Mouse (Mus musculus): ENCODE results near the gene Isg20l2. TPM values are rescaled to one million over a fixed set of nuclear protein-coding genes. Genes with fewer than 3 reads are reported as not detected.

Isg20l2 gene
- polyA plus RNA-seq, 1 experiment from 2014 or later, result 55.1 TPM

GRCm38 (mm10) chr3:87944838-87945600 lies 14.9 kb downstream of the Isg20l2 start:
- peaks cover 27% of the 10 kb centered on the region for H3K36me3 ChIP-seq
- no peak for DNase-seq (ENCODE audit: low spot score)
- H3K9me3 ChIP-seq, result no peaks in the 10 kb centered on the region
- H3K27ac ChIP-seq, result peak overlapping the region; percentile 48; the same call in 1 of the 2 replicates
- H3K4me3 ChIP-seq, result no peak overlapping the region
- H3K4me1 ChIP-seq, result peaks cover 55% of the 10 kb centered on the region
- 25% methylated on average over 4 of the region's 4 CpGs for WGBS
- peaks cover 47% of the 10 kb centered on the region for H3K27me3 ChIP-seq (ENCODE audit: insufficient read depth, poor library complexity, severe bottlenecking)

- peaks cover 62% of the 10 kb centered on the region for H3K4me1 ChIP-seq
- H3K4me3 ChIP-seq, result no peak overlapping the region
- DNase-seq (ENCODE audit: low spot score), result no peak
- H3K36me3 ChIP-seq, result peaks cover 17% of the 10 kb centered on the region
- H3K27ac ChIP-seq, result peak overlapping the region; percentile 79
- H3K27me3 ChIP-seq (ENCODE audit: insufficient read depth, poor library complexity, severe bottlenecking), result peaks cover 57% of the 10 kb centered on the region
- no peaks in the 10 kb centered on the region for H3K9me3 ChIP-seq
- 25% methylated on average over 12 of the region's 12 CpGs for WGBS
Measured at GRCm38 (mm10) chr3:87945781-87946540, 15.8 kb downstream of the Isg20l2 start.

DNA sequence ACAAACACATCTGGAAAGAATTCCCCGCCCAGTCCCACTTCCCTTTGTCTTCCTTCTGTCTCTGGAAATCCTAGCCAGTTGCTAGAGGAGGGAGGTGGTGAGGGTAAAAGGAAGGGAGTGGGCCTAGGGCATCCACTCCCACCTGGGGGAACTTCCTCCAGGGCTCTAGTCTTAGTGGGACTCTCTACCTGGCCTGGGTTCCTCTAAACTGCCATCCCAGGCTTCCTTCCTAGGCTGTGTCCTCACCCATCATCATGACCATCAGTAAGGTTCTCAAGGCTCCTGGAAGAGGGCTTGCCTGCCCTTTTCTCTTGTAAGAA lies 16.4 kb downstream of the Isg20l2 start:
- H3K27ac ChIP-seq, result peak overlapping the region; percentile 79
- DNase-seq (ENCODE audit: low spot score), result no peak
- H3K4me1 ChIP-seq, result peaks cover 65% of the 10 kb centered on the region
- WGBS, result 44% methylated on average over 1 of the region's 1 CpGs
- peaks cover 12% of the 10 kb centered on the region for H3K36me3 ChIP-seq
- H3K9me3 ChIP-seq, result no peaks in the 10 kb centered on the region
- H3K27me3 ChIP-seq (ENCODE audit: insufficient read depth, poor library complexity, severe bottlenecking), result peaks cover 62% of the 10 kb centered on the region
- H3K4me3 ChIP-seq, result peak overlapping the region; percentile 62

DNA sequence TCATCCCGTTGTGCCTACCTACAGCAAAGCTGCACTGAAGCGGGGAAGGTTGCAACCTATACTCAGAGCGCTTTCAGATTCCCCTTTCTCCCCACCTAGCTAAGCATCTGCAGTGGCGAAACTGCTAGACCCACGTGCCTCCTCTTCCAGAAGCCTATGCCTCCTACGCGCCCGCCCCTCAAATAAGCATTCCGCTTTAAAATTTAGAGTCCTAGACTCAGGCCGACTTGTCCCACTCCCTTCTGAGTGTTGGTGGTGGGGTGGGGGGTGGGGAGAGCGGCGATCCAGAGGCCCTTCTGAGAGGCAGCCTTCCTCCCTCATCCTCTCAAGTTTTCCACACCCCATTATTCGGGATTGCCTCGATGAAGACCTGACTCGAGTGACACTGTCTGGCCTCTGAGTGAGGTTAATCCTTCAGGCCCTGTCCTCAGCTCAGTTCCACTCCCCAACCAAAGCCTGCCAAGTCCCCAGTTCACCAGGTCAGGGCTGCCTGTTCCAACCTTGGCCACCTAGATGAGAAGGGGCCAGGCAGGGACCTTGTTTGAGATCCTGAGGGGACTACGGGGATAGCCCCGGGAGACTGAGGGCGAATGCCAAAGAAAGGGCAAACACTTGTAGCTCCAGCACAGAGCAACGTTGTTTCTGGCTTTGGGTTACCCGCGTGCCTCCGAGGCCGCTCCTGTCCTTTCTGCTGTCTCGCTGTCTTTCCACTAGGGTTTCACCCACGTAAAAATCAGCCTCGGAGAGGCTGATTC lies 17.1 kb downstream of the Isg20l2 start:
- Histone ChIP-seq H3K27me3 (ENCODE audit: insufficient read depth, poor library complexity, severe bottlenecking) (peaks cover 69% of the 10 kb centered on the region), H3K36me3 (peaks cover 5% of the 10 kb centered on the region), H3K4me1 (peaks cover 72% of the 10 kb centered on the region), H3K4me3 (peak overlapping the region; percentile 62), H3K27ac (peak overlapping the region; percentile 79), H3K9me3 (no peaks in the 10 kb centered on the region)
- no peak for DNase-seq (ENCODE audit: low spot score)
- WGBS, result 2% methylated on average over 26 of the region's 26 CpGs

DNA sequence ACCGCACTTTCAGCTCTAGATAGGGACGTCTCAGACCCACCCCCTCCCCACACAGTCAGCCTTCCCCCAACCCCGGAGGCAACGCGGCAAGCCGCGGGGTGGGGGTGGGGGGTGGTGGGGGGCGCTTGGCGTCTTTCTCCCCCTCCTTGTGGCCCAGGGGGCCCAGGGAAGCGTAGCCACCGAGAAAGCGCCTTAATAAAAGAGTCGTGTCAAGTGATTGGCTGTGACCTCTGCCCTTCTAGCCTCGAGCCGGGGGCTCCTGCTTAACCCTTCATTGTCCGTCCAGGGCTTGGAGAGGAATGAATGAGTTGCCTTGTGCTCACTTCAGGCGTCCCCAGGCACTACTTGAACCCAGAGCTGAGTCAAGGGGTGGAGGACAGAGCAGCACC lies 17.7 kb downstream of the Isg20l2 start:
- no peak for DNase-seq (ENCODE audit: low spot score)
- Histone ChIP-seq H3K4me3 (peak overlapping the region; percentile 62), H3K4me1 (peaks cover 78% of the 10 kb centered on the region), H3K27me3 (ENCODE audit: insufficient read depth, poor library complexity, severe bottlenecking) (peaks cover 69% of the 10 kb centered on the region), H3K36me3 (no peaks in the 10 kb centered on the region), H3K9me3 (no peaks in the 10 kb centered on the region), H3K27ac (peak overlapping the region; percentile 79)
- WGBS, result under 1% methylated on average over 17 of the region's 17 CpGs

DNA sequence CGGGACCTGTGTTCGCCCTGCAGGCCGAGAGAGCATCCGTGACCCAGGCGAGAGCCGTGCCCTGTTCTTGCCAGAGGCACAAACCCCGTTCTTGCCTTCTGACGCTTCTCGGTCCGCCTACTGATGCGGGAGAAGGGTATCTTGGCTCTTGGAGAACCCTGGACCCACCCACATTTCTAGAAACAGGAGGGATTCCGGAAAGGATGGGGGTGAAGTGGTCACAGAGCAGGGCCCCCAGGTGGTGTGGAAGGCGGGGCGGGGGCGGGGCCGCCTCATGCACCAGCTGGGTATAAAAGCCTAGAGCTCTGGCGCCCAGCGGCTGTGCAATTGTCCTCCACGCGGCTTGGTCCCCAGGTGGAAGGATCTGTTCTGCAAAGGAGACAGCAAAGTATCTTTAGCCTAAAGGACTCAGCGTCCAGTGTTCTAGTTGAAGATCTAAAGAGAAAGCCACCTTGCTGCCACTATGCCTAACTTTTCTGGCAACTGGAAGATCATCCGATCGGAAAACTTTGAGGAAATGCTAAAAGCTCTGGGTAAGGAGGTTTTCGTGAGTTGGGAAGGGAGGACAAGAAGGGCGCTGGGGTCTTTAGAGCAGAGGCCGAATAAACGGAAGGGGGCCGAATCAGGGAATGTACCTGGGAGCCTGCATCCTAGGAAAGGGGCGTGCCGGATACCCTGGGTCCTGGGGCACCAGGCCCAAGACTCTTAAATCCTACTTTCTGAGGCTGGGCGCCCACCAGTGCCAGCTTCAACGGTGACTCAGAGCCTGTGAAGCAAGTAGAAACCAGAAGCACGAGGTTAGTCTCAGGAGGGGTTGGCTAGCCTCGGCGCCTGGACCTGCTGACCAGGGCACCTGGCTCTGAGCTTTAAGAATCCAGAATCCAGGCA lies 18.5 kb downstream of the Isg20l2 start, which contains the start of gene Crabp2:
Gene Crabp2 (plus strand): TSS at position 289 of the 888 bp plus-strand sequence.
- WGBS, result 2% methylated on average over 35 of the region's 35 CpGs
- Histone ChIP-seq H3K9me3 (no peaks in the 10 kb centered on the region), H3K27me3 (ENCODE audit: insufficient read depth, poor library complexity, severe bottlenecking) (peaks cover 75% of the 10 kb centered on the region), H3K4me1 (peaks cover 84% of the 10 kb centered on the region), H3K27ac (peak within 1 kb of the TSS; percentile 79), H3K4me3 (peak within 1 kb of the TSS; percentile 62), H3K36me3 (no peaks in the 10 kb centered on the region)
- DNase-seq (ENCODE audit: low spot score), result peak; percentile 74

GRCm38 (mm10) chr3:87949266-87949954 lies 19.3 kb downstream of the Isg20l2 start:
- H3K36me3 ChIP-seq, result 0 out of 2 replicates have a peak, but pooled peaks cover 4% of the 10 kb centered on the region
- no peaks in the 10 kb centered on the region for H3K9me3 ChIP-seq
- 8% methylated on average over 16 of the region's 16 CpGs for WGBS
- H3K4me1 ChIP-seq, result peaks cover 83% of the 10 kb centered on the region
- peak overlapping the region; percentile 62 for H3K4me3 ChIP-seq
- H3K27ac ChIP-seq, result peak overlapping the region; percentile 79
- H3K27me3 ChIP-seq (ENCODE audit: insufficient read depth, poor library complexity, severe bottlenecking), result peaks cover 75% of the 10 kb centered on the region
- DNase-seq (ENCODE audit: low spot score), result no peak

DNA sequence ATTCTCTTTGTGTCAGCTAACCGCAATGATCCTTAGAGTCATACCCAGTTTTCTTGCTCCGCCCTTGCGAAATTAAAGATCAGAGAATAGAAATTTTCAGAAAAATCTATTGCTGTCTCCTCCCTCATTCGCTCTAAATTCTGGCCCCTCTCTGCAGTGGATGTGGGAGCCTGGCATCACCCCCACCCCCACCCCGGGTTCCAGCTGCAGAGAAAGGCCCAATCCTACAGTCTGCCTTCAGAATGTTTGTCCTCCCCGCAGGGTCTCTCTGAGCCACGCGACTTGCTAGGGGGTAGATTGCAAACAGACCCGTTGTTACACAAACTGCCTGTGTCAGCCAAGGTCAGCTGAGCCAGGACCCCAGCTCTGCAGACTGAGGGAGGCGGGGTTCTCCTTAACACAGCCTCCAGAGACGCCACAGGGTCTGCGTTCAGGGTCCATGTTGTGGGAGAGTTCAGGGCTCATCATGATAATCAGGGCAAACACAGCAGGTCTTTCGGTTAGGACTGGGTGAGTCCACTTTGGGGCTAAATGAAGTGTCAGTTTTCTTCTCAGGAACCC lies 19.9 kb downstream of the Isg20l2 start:
- Histone ChIP-seq H3K27ac (peak overlapping the region; percentile 79), H3K9me3 (no peaks in the 10 kb centered on the region), H3K4me3 (peak overlapping the region; percentile 62), H3K4me1 (peaks cover 76% of the 10 kb centered on the region), H3K36me3 (0 out of 2 replicates have a peak, but pooled peaks cover 5% of the 10 kb centered on the region), H3K27me3 (ENCODE audit: insufficient read depth, poor library complexity, severe bottlenecking) (peaks cover 70% of the 10 kb centered on the region)
- no peak for DNase-seq (ENCODE audit: low spot score)
- WGBS, result 10% methylated on average over 13 of the region's 13 CpGs

GRCm38 (mm10) chr3:87951946-87952345 lies 21.8 kb downstream of the Isg20l2 start:
- Histone ChIP-seq H3K36me3 (0 out of 2 replicates have a peak, but pooled peaks cover 5% of the 10 kb centered on the region), H3K27ac (peak overlapping the region; percentile 84), H3K27me3 (ENCODE audit: insufficient read depth, poor library complexity, severe bottlenecking) (peaks cover 57% of the 10 kb centered on the region), H3K4me1 (peaks cover 58% of the 10 kb centered on the region), H3K9me3 (no peaks in the 10 kb centered on the region), H3K4me3 (peak overlapping the region; percentile 60)
- WGBS, result 7% methylated on average over 12 of the region's 12 CpGs
- DNase-seq (ENCODE audit: low spot score), result no peak

DNA sequence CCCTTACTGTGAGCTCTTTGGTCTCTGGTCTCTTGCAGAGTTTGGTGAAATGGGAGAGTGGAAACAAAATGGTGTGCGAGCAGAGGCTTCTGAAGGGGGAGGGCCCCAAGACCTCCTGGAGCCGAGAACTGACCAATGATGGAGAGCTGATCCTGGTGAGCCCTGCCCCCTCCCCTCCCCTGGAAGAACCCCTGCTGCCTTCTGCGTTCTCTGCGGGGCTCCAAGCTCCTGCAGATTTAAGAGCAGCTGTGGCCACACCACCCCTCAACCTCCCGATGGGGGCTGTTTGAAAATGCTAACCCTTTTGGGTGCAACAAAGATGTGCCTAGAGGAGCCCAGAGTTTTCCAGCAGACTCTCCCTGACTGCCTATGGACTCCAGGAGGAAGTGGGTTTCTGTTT lies 22.3 kb downstream of the Isg20l2 start:
- H3K36me3 ChIP-seq, result 0 out of 2 replicates have a peak, but pooled peaks cover 5% of the 10 kb centered on the region
- H3K27ac ChIP-seq, result peak overlapping the region; percentile 84
- H3K27me3 ChIP-seq (ENCODE audit: insufficient read depth, poor library complexity, severe bottlenecking), result peaks cover 52% of the 10 kb centered on the region
- WGBS, result 0% methylated on average over 5 of the region's 5 CpGs
- peaks cover 53% of the 10 kb centered on the region for H3K4me1 ChIP-seq
- H3K9me3 ChIP-seq, result no peaks in the 10 kb centered on the region
- H3K4me3 ChIP-seq, result peak overlapping the region; percentile 60
- DNase-seq (ENCODE audit: low spot score), result peak; percentile 89

- DNase-seq (ENCODE audit: low spot score), result no peak
- Histone ChIP-seq H3K9me3 (no peaks in the 10 kb centered on the region), H3K4me3 (no peak overlapping the region), H3K36me3 (0 out of 2 replicates have a peak, but pooled peaks cover 5% of the 10 kb centered on the region), H3K27ac (peak overlapping the region; percentile 72), H3K4me1 (peaks cover 36% of the 10 kb centered on the region), H3K27me3 (ENCODE audit: insufficient read depth, poor library complexity, severe bottlenecking) (peaks cover 10% of the 10 kb centered on the region; the same call in 1 of the 2 replicates)
- 18% methylated on average over 1 of the region's 1 CpGs for WGBS
Measured at GRCm38 (mm10) chr3:87958056-87958455, 27.9 kb downstream of the Isg20l2 start.

All from heart, embryonic 10.5 days (tissue).